Mouse (Mus musculus) spleen, adult 2 months (tissue): ENCODE measurements around the gene Phospho2.

ENCODE experiments used
- CTCF ChIP-seq: fragments of 200-500 bp; IDR thresholded peaks from 2 replicates; pipeline ENCODE4 v1.5.1; 2011; ENCODE audit warnings: mild to moderate bottlenecking, inconsistent platforms; ENCODE audit not compliant: insufficient read depth, insufficient read length, insufficient replicate concordance; ENCODE audit errors: extremely low read depth
- POLR2A ChIP-seq: fragments of 200-500 bp; IDR thresholded peaks from 2 replicates; pipeline ENCODE4 v1.6.1; 2011; ENCODE audit warnings: low read depth, low read length, inconsistent platforms

GRCm38 (mm10) chr2:69849215-69849614 is 59.8 kb downstream of the Phospho2 start:
- TF ChIP-seq CTCF (no peak), POLR2A (no peak)
